Mouse (Mus musculus): ENCODE results near the gene Lrmda.

Gene Lrmda

GRCm38 (mm10) chr14:22161416-22161815 is 141.9 kb downstream of the Lrmda start:
- no peak for DNase-seq

GRCm38 (mm10) chr14:22167285-22167684 is 147.8 kb downstream of the Lrmda start:
- no peak for DNase-seq

GRCm38 (mm10) chr14:22168077-22168794 is 148.7 kb downstream of the Lrmda start:
- no peak for DNase-seq

- DNase-seq, result no peak
These were observed 149.5 kb downstream of the Lrmda start for GRCm38 (mm10) chr14:22168795-22169568.

- DNase-seq, result no peak
These were observed 155.2 kb downstream of the Lrmda start for GRCm38 (mm10) chr14:22174757-22175156.

GRCm38 (mm10) chr14:22179761-22180160 is 160.2 kb downstream of the Lrmda start:
- DNase-seq, result peak; percentile 9

GRCm38 (mm10) chr14:22181508-22181907 is 162.0 kb downstream of the Lrmda start:
- DNase-seq, result no peak

- peak; percentile 3 for DNase-seq
These were observed 163.7 kb downstream of the Lrmda start for GRCm38 (mm10) chr14:22183195-22183594.

- DNase-seq, result no peak
These were observed 165.9 kb downstream of the Lrmda start for GRCm38 (mm10) chr14:22185452-22185851.

- DNase-seq, result no peak
These were observed 170.6 kb downstream of the Lrmda start for GRCm38 (mm10) chr14:22190111-22190510.

GRCm38 (mm10) chr14:22192185-22192584 is 172.7 kb downstream of the Lrmda start:
- no peak for DNase-seq

GRCm38 (mm10) chr14:22198021-22198420 is 178.5 kb downstream of the Lrmda start:
- DNase-seq, result no peak

- no peak for DNase-seq
These were observed 179.3 kb downstream of the Lrmda start for GRCm38 (mm10) chr14:22198641-22199425.

GRCm38 (mm10) chr14:22201667-22202066 is 182.2 kb downstream of the Lrmda start:
- no peak for DNase-seq

- DNase-seq, result no peak
These were observed 191.1 kb downstream of the Lrmda start for GRCm38 (mm10) chr14:22210601-22211000.

GRCm38 (mm10) chr14:22218183-22218582 is 198.7 kb downstream of the Lrmda start:
- peak; percentile 3 for DNase-seq

GRCm38 (mm10) chr14:22222038-22222437 is 202.5 kb downstream of the Lrmda start:
- no peak for DNase-seq

GRCm38 (mm10) chr14:22222574-22222973 is 203.1 kb downstream of the Lrmda start:
- no peak for DNase-seq

GRCm38 (mm10) chr14:22226205-22226604 is 206.7 kb downstream of the Lrmda start:
- no peak for DNase-seq

- no peak for DNase-seq
These were observed 208.9 kb downstream of the Lrmda start for GRCm38 (mm10) chr14:22228253-22228968.

GRCm38 (mm10) chr14:22240315-22240714 is 220.8 kb downstream of the Lrmda start:
- DNase-seq, result no peak

- DNase-seq, result no peak
These were observed 235.9 kb downstream of the Lrmda start for GRCm38 (mm10) chr14:22255458-22255857.

- no peak for DNase-seq
These were observed 236.8 kb downstream of the Lrmda start for GRCm38 (mm10) chr14:22256274-22256673.

All from layer of hippocampus, adult 9-11 months (tissue).